In the genomic region with DNA sequence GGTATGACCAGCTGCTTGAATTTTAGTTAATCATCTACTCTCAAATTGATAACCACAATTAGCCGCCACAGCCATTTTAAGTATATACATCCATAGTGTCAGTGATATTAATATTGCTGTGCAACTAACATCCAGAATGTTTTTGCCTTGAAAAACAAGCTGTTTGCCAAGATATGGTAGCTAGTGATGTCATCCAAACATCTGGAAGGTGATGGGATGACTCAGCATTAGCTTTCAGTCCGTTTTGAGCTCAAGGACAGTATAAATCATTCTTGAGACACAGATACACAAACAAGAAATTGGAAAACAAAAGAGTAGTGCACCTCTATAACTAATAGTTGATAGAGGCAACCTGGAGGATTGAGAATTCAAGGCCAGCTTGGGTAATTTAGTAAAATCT, we compare ENCODE assay signal across 20 mouse cellular contexts.
"Had no signal": no experiment of that assay in that cellular context is flagged by ENCODE, and none has a peak within 500 bp of the region (broad histone marks: within the 10 kb centered on the region; RNA-seq: fewer than 3 reads in every experiment).

No protein-coding gene starts in this region.

- DNase-seq: kidney, adult 11 months; kidney, adult 8-10 months; kidney, postnatal 10 days; kidney, postnatal 36 days; layer of hippocampus, postnatal 36 days; lung, adult 2 months; lung, postnatal 14 days; lung, postnatal 4 days; right cerebral cortex, adult 18-20 months; right cerebral cortex, postnatal 14 days; right cerebral cortex, postnatal 4 days; thymus, postnatal 25 days had no signal

- H3K36me3 ChIP-seq: kidney, embryonic 15.5 days; liver, embryonic 15.5 days; midbrain, embryonic 12.5 days; midbrain, embryonic 15.5 days; neural tube, embryonic 12.5 days; neural tube, embryonic 15.5 days had no signal

- H3K4me1 ChIP-seq: kidney, embryonic 15.5 days; liver, embryonic 15.5 days; midbrain, embryonic 12.5 days; midbrain, embryonic 15.5 days; neural tube, embryonic 12.5 days; neural tube, embryonic 15.5 days had no signal

- H3K27ac ChIP-seq: kidney, embryonic 15.5 days; left cerebral cortex, adult 2 months; liver, embryonic 15.5 days; midbrain, embryonic 12.5 days; midbrain, embryonic 15.5 days; neural tube, embryonic 12.5 days; neural tube, embryonic 15.5 days; stomach, postnatal 0 days had no signal

- H3K9ac ChIP-seq: kidney, embryonic 15.5 days; liver, embryonic 15.5 days; midbrain, embryonic 12.5 days; midbrain, embryonic 15.5 days; neural tube, embryonic 12.5 days; neural tube, embryonic 15.5 days had no signal

- H3K27me3 ChIP-seq: liver, embryonic 15.5 days; midbrain, embryonic 12.5 days; midbrain, embryonic 15.5 days; neural tube, embryonic 12.5 days; neural tube, embryonic 15.5 days had no signal

- H3K4me3 ChIP-seq: kidney, embryonic 15.5 days; left cerebral cortex, adult 2 months; liver, embryonic 15.5 days; midbrain, embryonic 12.5 days; midbrain, embryonic 15.5 days; neural tube, embryonic 12.5 days; neural tube, embryonic 15.5 days had no signal

- H3K9me3 ChIP-seq: kidney, embryonic 15.5 days; liver, embryonic 15.5 days; midbrain, embryonic 12.5 days; midbrain, embryonic 15.5 days; neural tube, embryonic 12.5 days; neural tube, embryonic 15.5 days had no signal

- H3K4me2 ChIP-seq: kidney, embryonic 15.5 days; liver, embryonic 15.5 days; midbrain, embryonic 12.5 days; midbrain, embryonic 15.5 days; neural tube, embryonic 12.5 days; neural tube, embryonic 15.5 days had no signal

- ATAC-seq: midbrain, embryonic 15.5 days had no signal
